Mouse (Mus musculus) liver, embryonic 14.5 days (tissue): Measurements from ENCODE around the gene Aacs.

Source experiments
- CTCF ChIP-seq: IDR thresholded peaks from 2 replicates; pipeline ENCODE4 v1.5.1; 2016; ENCODE audit warnings: antibody characterized with exemption, low read depth, control low read depth
- EP300 ChIP-seq: IDR thresholded peaks from 2 replicates; pipeline ENCODE4 v1.6.1; 2016; ENCODE audit warnings: antibody characterized with exemption, low read depth

GRCm38 (mm10) chr5:125531634-125532033 is 56.0 kb downstream of the Aacs start, which contains the start of gene Tmem132b:
- TF ChIP-seq EP300 (no peak), CTCF (no peak)
